Mouse (Mus musculus) liver, embryonic 15.5 days (tissue): Measurements from ENCODE around the gene Il6st. TPM values are rescaled to one million over a fixed set of nuclear protein-coding genes. Genes with fewer than 3 reads are reported as not detected.
A peak's percentile ranks its signal among the peaks of the same experiment; 100 is the strongest.

Experiments
- ATAC-seq: fragments of 200-750 bp; cut with Nextera tagmentation; 2 replicates; pipeline ENCODE4 v1.8.0; 2017; ENCODE audit warnings: moderate number of reproducible peaks, mild to moderate bottlenecking, moderate library complexity; ENCODE audit not compliant: insufficient read depth
- H3K27ac ChIP-seq: fragments of 300-500 bp; sonication (generic); replicated peaks from 2 replicates; pipeline ENCODE4 v1.5.1; 2015; ENCODE audit warnings: mild to moderate bottlenecking, inconsistent platforms
- H3K27me3 ChIP-seq: fragments of 300-500 bp; sonication (generic); 2 replicates; pipeline ENCODE4 v1.6.1; 2015; ENCODE audit warnings: mild to moderate bottlenecking, inconsistent platforms
- H3K36me3 ChIP-seq: fragments of 300-500 bp; sonication (generic); replicated peaks from 2 replicates; pipeline ENCODE4 v1.6.1; 2015; ENCODE audit warnings: moderate library complexity, mild to moderate bottlenecking, inconsistent platforms
- H3K4me1 ChIP-seq: fragments of 300-500 bp; sonication (generic); replicated peaks from 2 replicates; pipeline ENCODE4 v1.6.1; 2015; ENCODE audit warnings: inconsistent platforms
- H3K4me2 ChIP-seq: fragments of 300-500 bp; sonication (generic); 2 replicates; pipeline ENCODE4 v1.6.1; 2015; ENCODE audit warnings: moderate library complexity, mild to moderate bottlenecking, inconsistent platforms
- H3K4me3 ChIP-seq: fragments of 300-500 bp; sonication (generic); replicated peaks from 2 replicates; pipeline ENCODE4 v1.5.1; 2015; ENCODE audit warnings: mild to moderate bottlenecking, inconsistent platforms
- H3K9ac ChIP-seq: fragments of 300-500 bp; sonication (generic); 2 replicates; pipeline ENCODE4 v1.6.1; 2015; ENCODE audit warnings: moderate library complexity, mild to moderate bottlenecking, inconsistent platforms
- H3K9me3 ChIP-seq: fragments of 300-500 bp; sonication (generic); replicated peaks from 2 replicates; pipeline ENCODE4 v1.6.1; 2016; ENCODE audit warnings: inconsistent platforms
- WGBS: fragments of 180-500 bp; shearing (Covaris S2); methylation state at CpG from one replicate; pipeline ENCODE4 v1.1.7; 2015; ENCODE audit warnings: mixed read lengths; ENCODE audit not compliant: insufficient replicate concordance; 5-methylcytosine and 5-hydroxymethylcytosine counted together
- polyA plus RNA-seq: library from polyadenylated mRNA; unstranded; fragments of >200 nt; fragmentation: Nextera tagmentation; extraction: Ambion mirVana; gene quantifications from 2 replicates; pipeline ENCODE4 v1.2.1, GENCODE M21; 2015

Il6st gene
- polyA plus RNA-seq, 1 experiment from 2014 or later = 4.8 TPM

DNA sequence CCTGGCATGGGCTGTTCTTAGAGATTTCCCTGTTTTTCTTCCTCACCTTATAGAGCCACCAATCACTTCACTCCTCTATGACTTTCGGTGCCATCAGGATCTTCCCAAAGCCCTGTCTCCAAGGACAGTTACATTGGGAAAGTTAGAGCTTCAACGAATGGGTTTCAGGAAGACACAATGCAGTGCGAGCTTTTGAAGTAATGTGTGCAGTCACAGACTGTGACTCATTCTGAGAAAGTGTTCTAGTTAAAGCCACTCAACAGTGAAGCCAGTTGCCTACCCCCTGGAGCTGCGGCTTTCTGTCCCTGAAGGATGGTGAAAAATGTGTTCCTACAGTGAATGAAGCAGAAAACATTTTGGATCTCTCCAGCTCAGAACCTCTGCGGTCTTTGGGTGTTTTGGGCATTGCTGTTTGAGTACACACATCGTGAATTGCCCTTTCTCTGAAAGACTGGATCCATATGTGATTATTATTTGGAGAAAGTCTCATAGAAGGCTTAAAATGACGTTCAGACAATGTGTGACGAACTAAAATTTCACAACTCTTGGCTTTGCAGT is 16.7 kb upstream of the Il6st start:
- 63% methylated on average over 8 of the region's 8 CpGs for WGBS
- Histone ChIP-seq H3K36me3 (no peaks in the 10 kb centered on the region), H3K27ac (no peak overlapping the region), H3K4me1 (no peaks in the 10 kb centered on the region), H3K4me2 (no peak overlapping the region), H3K4me3 (no peak overlapping the region), H3K9ac (no peak overlapping the region), H3K27me3 (peaks cover 3% of the 10 kb centered on the region; the same call in 1 of the 2 replicates), H3K9me3 (no peaks in the 10 kb centered on the region)
- no peak for ATAC-seq

DNA sequence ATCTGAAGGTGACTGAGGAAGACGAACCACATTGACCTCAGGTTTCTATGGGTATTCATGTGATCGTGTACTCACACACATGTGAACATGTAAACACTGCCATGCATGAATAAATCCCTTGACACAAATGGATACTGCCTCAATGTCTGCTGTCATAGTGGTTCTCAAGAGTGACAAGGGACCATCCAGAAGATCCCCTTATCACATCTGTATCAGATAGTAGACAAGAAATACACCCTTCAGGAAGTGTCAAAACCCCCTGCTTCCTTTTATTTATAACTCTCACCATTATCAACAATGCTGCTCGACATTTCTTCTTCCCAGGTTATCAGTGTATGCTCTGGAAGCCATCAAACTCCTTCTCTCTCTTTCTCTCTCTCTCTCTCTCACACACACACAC is 13.7 kb upstream of the Il6st start:
- Histone ChIP-seq H3K36me3 (no peaks in the 10 kb centered on the region), H3K27ac (no peak overlapping the region), H3K4me3 (no peak overlapping the region), H3K4me1 (no peaks in the 10 kb centered on the region), H3K27me3 (no peaks in the 10 kb centered on the region), H3K9ac (no peak overlapping the region), H3K9me3 (no peaks in the 10 kb centered on the region), H3K4me2 (no peak overlapping the region)
- ATAC-seq = no peak
- WGBS = 44% methylated on average over 3 of the region's 3 CpGs

DNA sequence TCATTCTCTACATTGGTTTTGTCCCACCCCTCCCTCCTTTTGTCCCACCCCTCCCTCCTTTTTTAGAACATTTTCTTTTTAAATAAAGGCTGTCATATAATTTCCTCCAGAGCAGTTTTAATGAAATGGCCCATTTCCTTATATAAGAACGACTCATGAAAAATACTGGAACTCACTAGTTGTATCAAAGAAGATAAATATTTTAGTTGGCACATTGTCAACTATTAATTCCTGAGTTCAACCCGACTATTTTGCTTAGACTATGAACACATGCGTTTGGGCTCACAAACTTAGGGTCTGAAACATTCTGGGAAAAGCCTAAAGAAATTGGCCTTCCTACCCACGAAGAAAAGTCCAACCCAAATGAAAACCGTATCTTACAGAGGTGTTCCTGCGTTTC is 6.5 kb upstream of the Il6st start:
- Histone ChIP-seq H3K9ac (no peak overlapping the region), H3K4me2 (no peak overlapping the region), H3K4me1 (no peaks in the 10 kb centered on the region), H3K27ac (no peak overlapping the region), H3K9me3 (no peaks in the 10 kb centered on the region), H3K27me3 (0 out of 2 replicates have a peak, but pooled peaks cover 6% of the 10 kb centered on the region), H3K4me3 (no peak overlapping the region), H3K36me3 (no peaks in the 10 kb centered on the region)
- ATAC-seq = no peak
- 59% methylated on average over 6 of the region's 6 CpGs for WGBS

DNA sequence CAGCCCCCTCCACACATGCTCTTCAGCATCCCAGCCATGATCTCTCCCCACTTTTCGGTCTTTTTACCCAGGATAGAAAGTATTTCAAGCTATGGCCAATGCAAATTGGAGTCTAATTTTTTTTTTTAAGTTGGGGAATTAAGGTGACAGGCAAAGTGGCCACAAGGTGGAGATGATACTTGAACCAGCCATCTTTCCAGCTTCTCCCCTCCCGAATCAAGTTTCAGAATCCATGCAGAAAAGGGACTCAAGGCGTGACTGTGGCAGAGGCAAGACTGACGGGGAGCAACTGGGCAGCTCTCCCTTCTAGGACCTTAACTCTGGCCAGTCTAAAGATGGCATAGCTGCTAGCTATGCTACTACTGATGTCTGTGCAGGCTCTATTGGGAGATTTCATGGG is 5.9 kb upstream of the Il6st start:
- Histone ChIP-seq H3K9ac (no peak overlapping the region), H3K4me2 (no peak overlapping the region), H3K4me1 (peaks cover under 1% of the 10 kb centered on the region; the same call in 1 of the 2 replicates), H3K4me3 (no peak overlapping the region), H3K27me3 (peaks cover 10% of the 10 kb centered on the region; the same call in 1 of the 2 replicates), H3K27ac (no peak overlapping the region), H3K36me3 (no peaks in the 10 kb centered on the region), H3K9me3 (no peaks in the 10 kb centered on the region)
- WGBS = 59% methylated on average over 4 of the region's 4 CpGs
- ATAC-seq = no peak

DNA sequence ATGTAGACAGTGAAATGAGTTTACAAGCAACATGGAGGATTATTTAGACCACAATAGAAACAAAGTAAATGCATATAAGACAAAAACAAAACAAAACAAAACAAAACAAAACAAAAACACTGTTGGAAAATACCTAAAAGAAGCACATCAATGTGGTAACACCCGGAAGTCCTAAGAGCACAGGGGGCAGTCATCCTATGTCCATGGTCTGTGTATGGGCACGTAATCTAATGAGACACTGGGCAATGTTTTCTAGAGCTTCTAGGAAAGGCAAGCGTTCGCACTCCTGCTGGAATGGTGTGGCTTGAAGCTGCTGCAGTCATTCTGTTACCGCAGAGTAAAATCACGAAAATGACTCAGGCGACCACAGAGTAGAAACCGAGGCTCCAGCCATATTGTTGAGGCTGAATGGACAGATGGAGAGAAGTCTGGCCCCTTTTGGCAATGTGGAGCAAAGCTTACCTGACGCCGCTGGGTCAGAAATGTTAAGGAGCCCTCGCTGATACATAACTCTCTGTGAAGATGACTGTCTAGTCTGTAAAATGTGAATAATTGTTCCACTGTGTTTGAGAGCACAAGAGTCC is 5.3 kb upstream of the Il6st start:
- ATAC-seq = no peak
- no peak overlapping the region for H3K4me2 ChIP-seq
- WGBS = 72% methylated on average over 11 of the region's 11 CpGs

DNA sequence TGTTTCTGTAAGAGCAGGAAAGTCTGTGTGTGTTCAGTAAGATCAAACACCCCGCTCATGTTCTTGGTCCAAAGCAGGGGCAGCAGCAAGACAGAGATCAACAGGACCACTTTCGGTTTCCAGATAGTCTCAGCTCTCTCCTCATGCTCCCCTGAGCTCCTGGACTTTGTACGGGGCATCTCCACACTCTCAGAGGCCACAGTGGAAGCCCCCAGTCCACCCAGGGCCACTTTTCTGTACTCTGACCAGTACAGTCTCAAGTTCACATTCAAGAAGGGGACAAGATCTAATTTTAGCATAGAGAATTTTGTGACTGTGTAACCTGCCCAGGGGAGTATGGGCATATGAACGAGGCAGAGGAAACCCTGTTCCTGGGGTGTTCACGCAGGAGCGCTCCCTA is 3.9 kb upstream of the Il6st start:
- Histone ChIP-seq H3K36me3 (no peaks in the 10 kb centered on the region), H3K27me3 (peaks cover 29% of the 10 kb centered on the region), H3K9me3 (no peaks in the 10 kb centered on the region), H3K4me3 (no peak overlapping the region), H3K4me1 (peaks cover 15% of the 10 kb centered on the region), H3K9ac (no peak overlapping the region), H3K4me2 (no peak overlapping the region), H3K27ac (no peak overlapping the region)
- 67% methylated on average over 6 of the region's 6 CpGs for WGBS
- ATAC-seq = no peak

More for the DNA sequence above, 5.3 kb upstream of the Il6st start:
- Histone ChIP-seq H3K9me3 (no peaks in the 10 kb centered on the region), H3K36me3 (no peaks in the 10 kb centered on the region), H3K9ac (no peak overlapping the region), H3K27me3 (peaks cover 15% of the 10 kb centered on the region), H3K4me1 (peaks cover 6% of the 10 kb centered on the region), H3K4me3 (no peak overlapping the region), H3K27ac (no peak overlapping the region)

DNA sequence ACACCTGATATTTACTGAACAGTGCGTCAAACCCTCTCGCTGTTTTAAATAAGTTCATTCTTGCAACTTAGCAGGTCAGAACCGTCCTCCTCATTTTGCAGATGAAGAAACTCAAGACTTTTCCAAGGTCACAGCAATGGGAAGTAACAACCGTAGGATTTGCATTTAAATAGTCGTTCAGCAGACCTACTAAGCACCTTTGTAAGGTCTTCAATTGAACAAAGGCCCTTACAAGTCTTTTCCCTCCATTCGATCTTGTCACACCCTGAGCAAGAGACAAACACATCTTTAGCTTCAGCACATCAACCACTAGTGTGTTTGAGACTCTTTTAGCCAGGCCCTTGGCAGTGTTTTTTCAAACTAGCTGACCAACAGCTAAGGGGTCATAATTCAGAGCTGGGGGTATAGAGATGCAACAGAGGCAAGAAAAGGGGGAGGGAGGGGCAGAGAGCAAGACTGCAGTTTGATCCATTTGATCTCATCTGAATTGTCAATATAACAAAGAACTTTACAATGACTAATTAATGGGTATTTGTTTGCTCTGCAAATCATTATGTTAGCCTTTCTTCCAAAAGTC is 1.4 kb upstream of the Il6st start:
- no peak overlapping the region for H3K4me2 ChIP-seq

DNA sequence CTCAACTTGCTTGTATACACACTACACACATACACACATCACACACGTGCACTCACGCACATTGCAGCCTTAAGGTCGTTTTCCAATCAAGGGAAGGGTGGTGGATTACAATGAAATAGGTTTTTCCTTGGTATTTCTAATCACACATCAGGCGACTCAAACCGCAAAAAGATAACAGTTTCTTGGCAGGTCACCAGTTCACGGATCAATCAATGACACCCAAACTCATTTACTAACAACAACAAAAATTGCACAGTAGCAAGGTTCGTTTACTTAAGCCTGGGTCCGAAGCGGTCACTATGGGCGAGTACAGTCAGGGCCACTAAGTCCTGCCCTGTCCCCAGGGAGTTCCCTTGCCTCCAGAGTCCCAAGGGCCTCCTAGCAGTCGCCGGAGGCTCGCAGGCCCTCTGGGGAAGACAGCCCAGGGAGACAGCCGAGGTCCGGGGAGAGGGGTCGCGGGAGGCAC is 500 bp upstream of the Il6st start:
- peak overlapping the region; percentile 75 for H3K27ac ChIP-seq
- H3K9me3 ChIP-seq = no peaks in the 10 kb centered on the region
- WGBS = 3% methylated on average over 17 of the region's 17 CpGs
- H3K9ac ChIP-seq = peak overlapping the region; percentile 64; the same call in 1 of the 2 replicates
- peaks cover 22% of the 10 kb centered on the region for H3K4me1 ChIP-seq
- peak overlapping the region; percentile 68 for H3K4me3 ChIP-seq
- peak overlapping the region; percentile 93 for H3K4me2 ChIP-seq
- peaks cover 38% of the 10 kb centered on the region for H3K27me3 ChIP-seq
- ATAC-seq = peak; percentile 67
- no peaks in the 10 kb centered on the region for H3K36me3 ChIP-seq

More for the DNA sequence above, 1.4 kb upstream of the Il6st start:
- Histone ChIP-seq H3K9ac (no peak overlapping the region), H3K4me3 (no peak overlapping the region), H3K9me3 (no peaks in the 10 kb centered on the region), H3K27ac (no peak overlapping the region), H3K4me1 (peaks cover 22% of the 10 kb centered on the region), H3K36me3 (no peaks in the 10 kb centered on the region), H3K27me3 (peaks cover 38% of the 10 kb centered on the region)
- no peak for ATAC-seq
- 63% methylated on average over 6 of the region's 6 CpGs for WGBS

DNA sequence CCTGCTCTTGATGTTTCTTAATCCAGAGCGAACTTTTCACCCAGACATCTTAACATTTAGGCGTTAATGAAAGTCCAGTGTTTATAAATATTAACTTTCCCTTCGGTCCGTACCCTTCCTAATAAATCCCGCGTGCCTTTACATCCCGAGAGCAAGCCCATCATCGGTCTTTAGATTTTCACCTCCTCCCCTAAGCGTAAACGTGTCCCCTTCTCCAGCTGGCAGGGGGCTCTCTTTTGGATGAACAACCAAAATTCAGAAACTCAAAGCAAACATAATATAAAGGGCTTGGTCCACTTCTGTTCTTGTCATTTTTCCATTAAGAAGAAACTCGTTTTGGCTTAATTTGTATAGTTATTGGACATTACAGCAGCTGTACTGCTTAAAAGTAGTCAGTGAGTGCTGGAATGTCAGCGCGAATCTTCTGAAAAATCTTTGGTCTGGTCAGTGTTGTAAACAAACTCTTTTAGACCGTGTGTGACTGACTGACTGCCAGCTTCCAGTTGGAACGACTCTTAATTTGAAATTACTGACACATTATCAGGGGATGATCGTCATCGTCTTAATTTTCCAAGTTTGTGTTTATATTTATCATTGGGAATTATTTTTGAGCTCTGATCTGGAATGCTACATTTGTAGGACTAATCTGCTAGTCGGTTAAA is 887 bp downstream of the Il6st start:
- H3K27ac ChIP-seq = no peak overlapping the region
- H3K9me3 ChIP-seq = no peaks in the 10 kb centered on the region

DNA sequence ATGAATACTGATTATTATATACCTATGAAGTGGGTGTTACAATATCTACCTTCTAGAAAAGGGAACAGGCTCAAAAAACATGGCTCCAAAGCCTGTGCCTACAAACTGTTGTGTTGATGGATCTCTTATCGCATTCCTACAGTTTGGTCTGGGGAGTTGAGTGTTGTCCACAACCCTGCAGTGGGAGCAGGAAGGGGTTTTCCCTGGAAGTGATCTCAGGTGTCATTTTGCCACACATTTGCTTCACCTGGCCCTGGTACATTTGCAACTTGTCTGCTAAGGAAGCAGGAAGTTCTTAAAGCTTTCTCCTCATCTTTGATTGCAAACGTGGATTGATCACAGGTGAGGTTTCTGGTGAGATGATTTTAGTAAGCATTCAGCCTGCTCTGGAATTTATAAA is 1.7 kb downstream of the Il6st start:
- WGBS = 43% methylated on average over 2 of the region's 2 CpGs
- Histone ChIP-seq H3K4me3 (no peak overlapping the region), H3K4me1 (peaks cover 26% of the 10 kb centered on the region), H3K9me3 (no peaks in the 10 kb centered on the region), H3K27me3 (peaks cover 38% of the 10 kb centered on the region), H3K4me2 (peak overlapping the region; percentile 13), H3K27ac (no peak overlapping the region), H3K36me3 (no peaks in the 10 kb centered on the region), H3K9ac (no peak overlapping the region)
- no peak for ATAC-seq

More for the DNA sequence above, 887 bp downstream of the Il6st start:
- Histone ChIP-seq H3K4me2 (peak overlapping the region; percentile 93), H3K4me3 (peak overlapping the region; percentile 68), H3K27me3 (peaks cover 38% of the 10 kb centered on the region), H3K4me1 (peaks cover 22% of the 10 kb centered on the region), H3K9ac (peak overlapping the region; percentile 64), H3K36me3 (no peaks in the 10 kb centered on the region)
- ATAC-seq = no peak
- WGBS = 4% methylated on average over 18 of the region's 18 CpGs
